Mouse (Mus musculus): ENCODE data around the gene Traf7. TPM values are rescaled to one million over a fixed set of nuclear protein-coding genes. Genes with fewer than 3 reads are reported as not detected.

Gene Traf7
- total RNA-seq (2021) = 100 to 1,000 TPM; 110 to 112 TPM
- long read RNA-seq, transcript Traf7-215 (21 exons, 3,003 nt) = major isoform, 21 of 70 reads
- long read RNA-seq, partial matches to known transcripts = 11 of 70 reads
- long read RNA-seq, other reads (novel, unspliced or antisense) = 36 of 70 reads

DNA sequence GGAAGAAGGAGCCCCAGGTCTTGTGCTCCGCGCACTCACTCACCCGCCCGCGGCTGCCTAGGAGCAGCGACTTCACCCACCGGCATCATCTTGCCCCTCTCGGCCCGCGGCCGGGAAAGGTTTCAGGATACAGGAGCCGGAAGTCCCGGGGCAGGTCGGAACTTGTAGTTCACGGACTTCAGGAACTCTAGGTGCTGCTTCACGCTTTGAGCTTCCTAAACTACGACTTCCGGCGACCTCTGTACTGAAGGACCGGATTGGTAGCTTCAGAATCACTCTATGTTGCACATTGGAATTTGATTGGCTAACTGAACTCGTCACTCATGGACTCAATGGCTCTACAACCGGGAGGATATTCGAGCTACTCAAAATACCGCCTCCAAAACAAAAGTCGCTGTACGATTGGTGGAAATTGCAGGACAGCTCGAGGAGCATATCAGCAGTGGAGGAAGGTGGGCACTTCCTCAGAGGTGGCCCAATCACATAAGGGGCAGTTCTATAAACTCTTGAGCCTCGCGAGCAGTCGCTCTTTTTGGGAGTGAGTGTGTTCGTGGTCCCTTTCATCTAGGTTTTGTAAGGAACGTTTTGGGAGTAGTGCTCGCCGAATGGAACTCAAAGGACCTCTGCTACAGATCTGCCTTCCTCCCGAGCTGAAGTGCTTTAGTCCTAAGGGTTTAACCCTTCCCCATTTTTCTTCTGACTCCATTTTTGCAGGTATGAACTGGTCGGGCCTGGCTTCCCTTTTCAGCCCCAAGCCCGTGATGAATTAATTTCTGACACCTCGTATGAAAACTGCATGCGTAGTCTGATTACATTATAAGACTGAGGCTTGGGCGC lies at the start of gene Traf7:
Traf7 (minus strand) TSS at position 216 of the 837 bp plus-strand sequence.
- DNase-seq (ENCODE audit: low spot score in 2 of 2) = peak; percentile 88 to 90

DNA sequence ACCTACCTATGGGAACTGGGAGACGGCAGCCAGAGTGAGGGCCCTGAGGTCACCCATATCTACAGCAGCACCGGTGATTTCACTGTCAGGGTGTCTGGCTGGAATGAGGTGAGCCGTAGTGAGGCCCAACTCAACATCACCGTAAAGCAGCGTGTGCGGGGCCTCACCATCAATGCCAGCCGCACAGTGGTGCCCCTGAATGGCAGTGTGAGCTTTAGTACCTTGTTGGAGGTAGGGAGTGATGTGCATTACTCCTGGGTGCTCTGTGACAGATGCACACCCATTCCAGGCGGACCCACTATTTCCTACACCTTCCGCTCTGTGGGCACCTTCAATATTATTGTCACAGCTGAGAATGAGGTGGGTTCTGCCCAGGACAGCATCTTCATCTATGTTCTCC lies 46.1 kb upstream of the Traf7 start:
- no peak for DNase-seq (ENCODE audit: low spot score in 2 of 2)

DNA sequence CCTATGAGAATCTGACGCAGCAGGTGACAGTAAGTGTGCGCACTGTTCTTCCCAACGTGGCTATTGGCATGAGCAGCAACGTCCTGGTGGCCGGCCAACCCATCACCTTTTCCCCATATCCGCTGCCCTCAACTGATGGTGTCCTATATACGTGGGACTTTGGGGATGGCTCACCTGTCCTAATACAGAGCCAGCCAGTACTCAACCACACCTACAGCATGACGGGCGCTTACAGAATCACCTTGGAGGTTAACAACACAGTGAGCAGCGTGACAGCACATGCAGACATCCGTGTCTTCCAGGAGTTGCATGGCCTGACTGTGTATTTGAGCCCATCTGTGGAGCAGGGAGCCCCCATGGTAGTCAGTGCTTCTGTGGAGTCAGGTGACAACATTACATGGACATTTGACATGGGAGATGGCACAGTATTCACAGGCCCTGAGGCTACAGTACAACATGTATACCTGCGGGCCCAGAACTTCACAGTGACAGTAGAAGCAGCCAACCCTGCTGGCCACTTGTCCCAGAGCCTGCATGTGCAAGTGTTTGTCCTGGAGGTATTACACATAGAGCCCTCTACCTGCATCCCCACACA lies 45.0 kb upstream of the Traf7 start:
- DNase-seq (ENCODE audit: low spot score in 2 of 2) = no peak

DNA sequence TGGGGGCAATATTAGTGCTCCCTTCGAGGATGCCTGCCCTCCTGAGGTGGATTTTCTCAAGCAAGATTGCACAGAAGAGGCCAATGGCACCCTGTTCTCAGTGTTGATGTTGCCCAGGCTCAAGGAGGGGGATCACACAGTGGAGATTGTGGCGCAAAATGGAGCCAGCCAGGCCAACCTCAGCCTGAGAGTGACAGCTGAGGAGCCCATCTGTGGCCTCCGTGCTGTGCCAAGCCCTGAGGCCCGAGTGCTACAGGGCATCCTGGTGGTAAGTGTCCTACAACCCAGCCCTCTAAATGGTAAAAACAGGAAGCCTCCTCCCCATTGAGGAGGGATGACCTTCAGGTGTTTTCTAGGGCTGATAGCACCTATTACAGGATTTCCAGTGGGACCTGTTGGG lies 42.1 kb upstream of the Traf7 start:
- no peak for DNase-seq (ENCODE audit: low spot score in 2 of 2)

DNA sequence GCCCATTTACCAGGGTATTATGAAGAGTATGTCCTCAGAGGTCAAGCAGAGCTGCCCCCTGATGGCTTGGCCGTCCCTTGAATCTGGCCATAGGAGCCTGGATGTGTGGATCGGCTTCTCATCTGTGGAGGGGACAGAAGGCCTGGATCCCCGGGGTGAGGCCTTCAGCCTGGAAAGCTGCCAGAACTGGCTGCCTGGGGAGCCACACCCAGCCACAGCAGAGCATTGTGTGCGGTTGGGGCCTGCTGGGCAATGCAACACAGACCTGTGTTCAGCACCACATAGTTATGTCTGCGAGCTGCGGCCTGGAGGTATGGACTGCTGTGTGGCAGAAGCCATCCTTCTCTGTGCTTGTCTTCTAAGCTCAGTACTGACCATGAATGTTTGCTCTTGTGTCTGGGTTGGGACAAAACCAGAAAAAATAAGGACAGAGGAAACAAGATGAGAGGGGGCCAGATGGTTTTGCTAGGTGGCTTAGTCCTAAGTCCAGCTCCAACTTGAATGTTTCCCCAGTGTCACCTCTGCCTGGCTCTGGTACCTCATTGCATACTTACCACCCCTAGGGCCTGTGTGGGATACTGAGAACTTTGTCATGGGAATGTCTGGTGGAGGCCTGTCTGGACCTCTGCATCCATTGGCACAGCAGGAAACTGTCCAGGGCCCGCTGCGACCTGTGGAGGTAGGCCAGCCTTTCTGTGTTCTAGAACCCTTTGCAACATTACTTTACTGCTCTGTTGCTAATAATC lies 39.5 kb upstream of the Traf7 start:
- no peak for DNase-seq (ENCODE audit: low spot score in 2 of 2)

DNA sequence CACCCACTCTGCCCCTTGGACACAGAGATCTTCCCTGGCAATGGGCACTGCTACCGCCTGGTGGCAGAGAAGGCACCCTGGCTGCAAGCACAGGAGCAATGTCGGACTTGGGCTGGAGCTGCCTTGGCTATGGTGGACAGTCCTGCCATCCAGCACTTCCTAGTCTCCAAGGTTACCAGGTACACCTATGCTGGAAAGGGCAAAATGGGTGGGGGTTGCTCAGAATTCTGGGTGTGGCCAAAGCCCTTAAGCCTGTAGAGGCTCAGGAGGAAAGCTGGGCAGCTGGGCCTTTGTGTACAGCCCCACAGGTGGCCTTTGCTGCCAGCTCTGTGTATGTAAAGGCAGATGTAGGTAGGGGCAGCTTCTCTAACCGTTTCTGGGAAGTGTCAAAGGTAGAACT lies 38.1 kb upstream of the Traf7 start:
- DNase-seq (ENCODE audit: low spot score in 2 of 2) = no peak

DNA sequence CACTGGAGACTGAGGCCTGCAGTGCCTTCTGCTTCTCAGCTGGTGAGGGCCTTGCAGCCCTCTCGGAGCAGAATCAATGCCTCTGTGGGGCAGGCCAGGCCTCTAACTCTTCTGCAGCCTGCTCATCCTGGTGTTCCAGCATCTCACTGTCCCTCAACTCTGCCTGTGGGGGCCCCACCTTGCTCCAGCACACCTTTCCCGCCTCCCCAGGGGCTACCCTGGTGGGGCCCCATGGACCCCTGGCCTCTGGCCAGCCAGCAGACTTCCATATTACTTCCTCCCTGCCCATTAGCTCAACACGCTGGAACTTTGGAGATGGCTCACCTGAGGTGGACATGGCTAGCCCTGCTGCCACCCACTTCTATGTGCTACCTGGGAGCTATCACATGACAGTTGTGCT lies 37.4 kb upstream of the Traf7 start:
- DNase-seq (ENCODE audit: low spot score in 2 of 2) = no peak

DNA sequence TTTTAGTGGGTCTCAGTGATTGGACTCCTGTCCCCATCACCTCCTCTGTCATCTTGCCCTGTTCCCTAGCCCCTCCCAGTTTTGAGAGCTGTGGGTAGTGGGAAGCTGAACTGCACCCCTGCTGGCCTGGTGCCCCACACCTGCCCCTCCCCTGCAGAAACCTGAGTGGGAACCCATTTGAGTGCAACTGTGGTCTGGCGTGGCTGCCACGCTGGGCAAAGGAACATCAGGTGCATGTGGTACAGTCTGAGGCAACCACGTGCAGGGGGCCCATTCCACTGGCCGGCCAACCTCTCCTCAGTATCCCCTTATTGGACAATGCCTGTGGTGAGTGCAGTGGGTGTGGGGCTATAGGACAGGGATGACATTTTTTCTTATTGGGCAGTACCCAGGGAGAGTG lies 36.7 kb upstream of the Traf7 start:
- no peak for DNase-seq (ENCODE audit: low spot score in 2 of 2)

DNA sequence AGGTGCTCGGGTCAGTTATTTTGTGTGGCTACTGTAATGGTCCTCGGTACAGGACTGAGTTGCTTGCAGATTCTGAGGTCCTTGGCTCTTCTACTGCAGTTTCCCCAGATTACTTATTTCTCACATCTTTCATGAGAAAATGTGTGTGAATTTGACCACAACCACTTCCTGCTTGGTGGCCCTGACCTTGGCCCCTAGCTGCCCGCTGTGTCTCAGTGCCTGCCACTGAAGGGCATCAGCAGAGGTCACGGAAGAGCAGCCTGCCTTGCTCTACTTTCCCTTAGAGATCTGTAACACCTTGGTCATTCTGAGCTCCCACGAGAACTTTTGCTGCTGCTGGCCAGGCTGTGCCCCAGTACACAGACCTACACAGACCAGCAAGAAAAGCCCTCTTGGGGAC lies 35.9 kb upstream of the Traf7 start:
- DNase-seq (ENCODE audit: low spot score in 2 of 2) = no peak

DNA sequence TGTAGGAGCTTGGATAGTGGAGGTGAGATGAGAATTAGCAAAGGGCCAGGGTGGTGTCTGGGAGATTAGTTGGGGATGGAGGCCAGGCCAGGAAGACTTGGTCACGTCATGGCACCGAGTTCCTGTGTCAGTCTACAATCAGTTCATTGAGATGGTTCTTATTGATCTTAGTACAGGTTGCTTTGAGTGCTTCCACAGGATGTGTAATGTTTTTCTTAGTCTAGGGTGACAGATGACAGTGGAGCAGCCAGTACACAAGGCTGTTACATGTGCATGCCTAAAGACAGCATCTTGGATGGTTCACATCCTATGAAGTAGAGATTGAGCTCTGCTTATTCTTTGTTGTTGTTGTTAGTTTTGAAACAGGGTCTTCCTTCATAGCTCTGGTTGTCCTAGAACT lies 33.9 kb upstream of the Traf7 start:
- DNase-seq (ENCODE audit: low spot score in 2 of 2) = no peak

DNA sequence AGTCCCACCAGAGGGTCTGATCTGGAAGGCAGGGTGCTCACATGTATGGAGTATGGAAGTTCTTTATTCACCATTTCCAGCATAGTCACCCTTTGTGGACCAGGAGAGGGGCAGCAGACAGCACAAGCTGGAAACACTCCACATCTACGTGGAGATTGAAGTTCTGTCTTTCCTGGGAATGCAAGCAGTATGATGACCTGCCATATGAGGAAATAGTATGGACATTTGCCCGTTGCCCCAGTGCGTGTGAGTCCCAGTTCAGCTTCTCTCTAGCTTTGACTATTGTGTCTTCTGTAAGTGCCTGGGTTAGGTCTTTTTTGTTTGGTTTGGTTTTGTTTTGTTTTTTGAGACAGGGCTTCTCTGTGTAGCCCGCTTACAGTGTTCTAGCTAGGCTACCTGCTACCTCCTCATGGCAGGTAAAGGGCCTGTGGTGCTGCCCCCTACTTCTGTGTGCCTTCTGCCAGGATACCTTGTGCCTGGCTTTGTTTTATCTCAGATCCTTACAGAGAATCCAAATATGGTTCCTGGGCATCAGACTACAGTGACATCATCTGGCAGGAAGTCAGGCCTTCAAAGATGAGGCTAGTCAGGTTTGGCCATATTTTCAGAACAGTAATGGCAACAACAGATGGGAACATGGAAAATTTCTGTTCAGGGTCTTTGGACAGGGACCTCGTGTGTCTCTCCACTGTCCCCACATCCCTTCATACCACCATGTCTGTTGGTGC lies 32.7 kb upstream of the Traf7 start:
- DNase-seq (ENCODE audit: low spot score in 2 of 2) = no peak

DNA sequence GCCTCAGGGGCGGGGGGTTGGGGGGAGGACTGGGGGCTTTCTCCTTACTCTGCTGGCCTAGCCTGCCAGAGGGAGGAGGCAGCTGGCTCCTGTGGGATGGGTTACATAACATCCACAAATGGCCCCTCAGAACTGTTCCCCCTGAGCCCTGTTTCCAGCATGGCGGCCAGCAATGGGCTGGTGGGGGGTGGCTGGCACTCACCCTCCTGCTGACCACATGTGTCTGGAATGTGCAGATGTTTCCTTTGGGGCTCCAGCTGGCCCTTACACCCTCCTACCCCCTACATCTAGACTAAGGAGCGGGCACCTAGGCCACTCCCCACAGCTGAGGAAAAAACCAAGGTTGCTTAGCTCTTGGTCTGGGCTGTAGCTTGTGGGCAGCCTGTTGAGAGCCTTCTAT lies 31.4 kb upstream of the Traf7 start:
- DNase-seq (ENCODE audit: low spot score in 2 of 2) = no peak

DNA sequence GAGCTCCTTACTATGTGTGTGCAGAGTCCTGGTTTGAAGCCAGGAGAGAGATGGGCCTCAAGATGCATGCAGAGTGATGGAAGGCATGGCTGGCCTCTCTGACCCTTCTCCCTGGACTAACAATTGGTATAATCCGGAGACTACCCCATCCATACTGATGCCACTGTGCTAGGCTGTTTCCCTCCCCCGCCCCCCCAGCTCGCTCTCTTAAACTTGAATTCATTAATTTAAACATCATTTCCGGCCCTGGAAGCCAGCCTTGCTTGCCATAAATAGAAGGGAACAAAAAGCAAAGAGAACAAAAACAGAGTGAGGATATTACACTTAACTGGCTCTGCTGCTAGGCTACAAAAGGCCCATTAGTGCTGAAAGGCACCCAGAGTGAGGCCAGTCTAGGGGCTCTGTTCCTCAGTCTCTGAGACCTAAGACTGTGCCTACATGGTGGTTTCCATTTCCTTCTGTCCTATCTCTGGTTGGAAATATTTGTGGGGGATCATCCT lies 30.9 kb upstream of the Traf7 start:
- no peak for DNase-seq (ENCODE audit: low spot score in 2 of 2)

DNA sequence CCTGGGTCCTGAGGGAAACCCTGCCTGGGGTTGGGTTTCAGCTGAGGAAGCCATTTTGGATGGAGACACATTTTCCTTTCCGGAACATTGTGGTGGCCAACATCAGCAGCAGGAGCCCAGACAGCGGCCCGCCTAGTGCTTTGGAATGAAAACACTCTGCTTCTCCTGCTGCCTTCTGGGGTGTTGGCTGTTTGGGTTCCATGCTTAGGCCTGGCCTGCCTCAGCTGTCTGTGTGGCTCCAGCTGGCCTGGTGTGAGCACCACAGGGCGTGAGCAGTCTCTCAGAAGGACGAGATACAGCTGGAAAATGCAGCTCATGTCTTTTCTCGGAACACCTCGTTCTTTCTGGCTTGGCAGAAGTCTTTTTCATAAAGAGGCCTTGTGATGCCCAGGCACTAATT lies 29.4 kb upstream of the Traf7 start:
- DNase-seq (ENCODE audit: low spot score in 2 of 2) = no peak

DNA sequence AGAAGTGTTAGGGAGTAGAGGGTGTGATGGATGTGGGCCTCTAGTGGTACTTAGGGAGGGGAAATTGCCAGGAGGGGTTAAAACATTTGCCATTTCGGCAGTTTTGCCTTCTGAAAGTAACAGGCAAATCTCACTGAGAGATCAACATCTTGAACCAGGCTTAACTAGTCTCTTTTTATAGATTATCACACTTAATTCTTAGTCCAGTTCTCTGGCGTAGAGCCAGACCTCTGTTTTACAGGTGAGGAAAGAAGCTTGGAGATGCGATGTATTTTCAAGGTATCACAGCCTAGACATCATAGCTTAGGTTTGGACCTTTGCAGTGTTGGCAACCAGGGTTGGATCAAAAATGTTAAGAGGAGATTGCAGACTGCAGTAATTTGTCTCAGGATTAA lies 23.3 kb upstream of the Traf7 start:
- no peak for DNase-seq (ENCODE audit: low spot score in 2 of 2)

DNA sequence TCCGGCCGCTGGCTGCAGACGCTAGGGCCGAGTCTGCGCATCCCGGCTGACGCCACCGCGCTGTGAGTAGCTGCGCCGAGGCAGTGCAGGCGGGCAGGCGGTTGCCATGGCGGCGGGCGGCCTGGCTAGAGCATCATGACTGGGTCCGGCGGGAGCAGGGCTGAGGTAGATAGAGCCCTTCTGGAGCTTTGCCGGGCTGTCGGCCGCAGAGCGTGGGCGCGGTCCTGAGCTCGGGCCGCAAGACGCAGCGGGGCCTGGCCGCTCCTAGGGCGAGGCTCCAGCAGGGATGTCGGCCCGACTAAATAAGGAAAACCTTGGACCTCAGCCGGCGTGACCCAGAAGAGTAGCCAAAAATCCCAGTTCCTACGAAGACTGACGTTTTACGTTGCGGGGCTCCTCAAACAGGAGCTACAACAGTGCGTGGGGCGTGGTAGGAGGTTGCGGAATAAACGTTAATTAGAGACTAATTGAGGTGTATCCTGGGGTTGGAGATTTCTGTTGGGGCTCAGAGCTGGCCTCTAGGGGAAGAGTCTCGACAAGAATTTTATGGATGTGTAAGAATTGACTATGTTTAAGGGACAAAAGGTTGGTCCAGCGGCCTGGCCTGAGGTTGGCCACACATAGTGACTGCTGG lies 22.8 kb upstream of the Traf7 start:
- peak; percentile 72 to 80 for DNase-seq (ENCODE audit: low spot score in 2 of 2)

DNA sequence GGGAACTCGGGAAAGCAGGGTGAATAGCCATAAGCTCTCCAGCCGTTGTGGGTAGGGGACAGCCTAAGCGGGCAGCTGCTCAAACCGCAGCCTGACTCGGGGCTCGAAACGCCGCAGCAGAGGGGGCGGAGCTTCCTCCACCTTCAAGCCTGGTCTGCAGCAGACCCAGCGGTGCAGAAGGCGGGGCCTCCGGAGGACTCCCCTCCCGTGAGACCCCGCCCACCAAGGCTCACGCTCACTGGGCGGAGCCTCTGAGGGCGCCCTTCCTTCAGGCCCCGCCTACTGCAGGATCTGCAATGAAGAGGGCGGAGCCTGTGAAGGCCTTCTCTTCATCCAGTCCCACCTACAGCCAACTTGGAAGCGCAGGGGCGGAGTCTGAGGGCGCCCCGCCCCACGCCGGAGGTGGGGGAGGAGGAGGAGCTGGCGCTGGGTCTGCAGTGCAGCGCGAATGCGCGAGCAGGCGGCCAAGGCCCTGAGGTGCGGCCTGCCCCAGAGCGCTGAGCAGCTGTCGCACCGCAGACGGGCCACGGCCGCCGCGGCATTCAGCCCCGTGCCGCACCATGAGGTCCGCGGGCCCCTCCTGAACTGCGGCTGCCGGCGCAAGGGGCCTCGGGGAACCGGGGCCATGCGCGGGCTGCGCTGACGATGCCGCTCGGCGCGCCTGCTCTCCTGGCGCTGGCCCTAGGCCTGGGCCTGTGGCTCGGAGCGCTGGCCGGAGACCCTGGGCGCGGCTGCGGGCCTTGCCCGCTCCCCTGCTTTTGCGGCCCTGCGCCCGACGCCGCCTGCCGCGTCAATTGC lies 22.1 kb upstream of the Traf7 start, which contains the start of gene Pkd1:
Pkd1 (plus strand) TSS at position 217 of the 798 bp plus-strand sequence.
- peak; percentile 96 to 99 for DNase-seq (ENCODE audit: low spot score in 2 of 2)

DNA sequence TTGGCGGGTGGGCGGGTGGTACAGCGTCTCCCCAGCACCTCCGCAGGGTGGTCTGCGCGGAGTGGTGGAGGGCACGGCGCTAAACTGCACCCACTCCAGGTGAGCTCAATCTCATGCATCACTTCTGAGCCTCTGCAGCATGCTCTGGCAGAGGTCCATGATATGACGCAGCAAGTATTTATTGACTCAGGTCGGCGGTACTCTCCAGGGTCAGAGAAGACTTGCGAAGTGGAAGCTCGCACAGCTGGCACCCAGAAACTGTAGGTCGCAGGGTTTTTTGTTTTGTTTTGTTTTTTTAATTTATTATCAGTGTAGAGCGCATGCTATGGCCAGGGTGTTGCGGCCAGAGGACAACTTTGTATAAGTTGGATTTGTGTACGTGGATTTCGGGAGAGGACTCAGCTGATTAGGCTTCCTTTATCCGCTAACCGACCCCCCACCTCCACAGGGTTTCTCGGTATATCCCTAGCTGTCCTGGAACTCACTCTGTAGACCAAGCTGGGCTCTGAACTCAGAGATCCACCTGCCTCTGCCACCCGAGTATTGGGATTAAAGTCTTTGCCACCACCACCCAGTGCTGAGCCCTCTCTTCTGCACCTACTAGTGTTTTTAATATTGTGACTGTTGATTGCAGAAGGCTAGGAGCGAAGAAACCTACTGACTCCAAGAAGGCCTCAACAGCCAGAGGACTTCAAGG lies 21.3 kb upstream of the Traf7 start:
- DNase-seq (ENCODE audit: low spot score in 2 of 2) = no peak

DNA sequence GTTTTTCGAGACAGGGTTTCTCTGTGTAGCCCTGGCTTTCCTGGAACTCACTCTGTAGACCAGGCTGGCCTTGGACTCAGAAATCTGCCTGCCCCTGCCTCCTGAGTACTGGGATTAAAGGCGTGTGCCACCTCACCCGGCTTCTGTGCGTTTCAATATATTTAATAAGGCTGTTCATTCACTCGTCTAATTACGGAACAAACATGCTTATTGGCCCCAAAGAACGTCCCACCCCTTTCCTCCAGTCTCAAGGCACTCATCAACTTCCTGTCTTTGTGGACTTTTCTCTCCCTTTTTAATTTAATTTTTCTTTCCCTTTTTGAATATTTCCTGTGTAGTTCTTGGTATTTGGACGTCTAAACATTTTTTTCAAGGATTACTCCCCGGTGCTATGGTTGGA lies 20.7 kb upstream of the Traf7 start:
- DNase-seq (ENCODE audit: low spot score in 2 of 2) = no peak

Measured in layer of hippocampus, postnatal 10 days (tissue).